Mouse (Mus musculus): ENCODE measurements around the gene Ripor2. TPM values are rescaled to one million over a fixed set of nuclear protein-coding genes. Genes with fewer than 3 reads are reported as not detected.

The Ripor2 gene
- polyA plus RNA-seq, 1 experiment from 2014 or later: 4.4 TPM

DNA sequence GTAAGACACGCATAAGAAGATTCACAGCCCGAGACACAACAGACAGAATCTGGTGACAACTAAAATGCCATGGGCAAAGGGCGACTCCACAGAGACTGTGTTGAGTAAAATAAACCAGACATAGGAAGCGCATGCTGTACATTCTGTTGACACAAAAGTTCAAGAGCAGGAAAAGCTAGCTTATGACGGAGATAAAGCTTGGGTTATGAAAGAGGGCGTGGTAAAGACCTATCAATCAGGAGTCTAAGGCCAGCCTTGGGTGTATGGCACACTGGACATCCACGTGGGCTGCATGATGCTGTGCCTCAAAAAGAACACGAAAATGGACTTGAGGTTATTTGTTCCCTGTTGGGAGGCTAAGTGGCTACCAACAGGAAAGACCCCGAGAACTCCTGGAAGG is 134.5 kb downstream of the Ripor2 start:
- Histone ChIP-seq H3K27ac (ENCODE audit: low read length) (no peak overlapping the region), H3K4me3 (ENCODE audit: low read depth, low read length) (no peak overlapping the region), H3K36me3 (ENCODE audit: control insufficient read depth, insufficient read depth) (no peaks in the 10 kb centered on the region), H3K4me1 (ENCODE audit: control insufficient read depth, low read depth, low read length) (no peaks in the 10 kb centered on the region; the same call in 1 of the 2 replicates), H3K9me3 (replicated peaks; ENCODE audit: control insufficient read depth, low read length) (no peaks in the 10 kb centered on the region), H3K27me3 (ENCODE audit: control insufficient read depth, insufficient read depth, low read depth, low read length) (no peaks in the 10 kb centered on the region), H3K9ac (ENCODE audit: low read depth, low read length) (no peak overlapping the region), H3K4me2 (ENCODE audit: low read depth, low read length) (no peak overlapping the region)
- WGBS (ENCODE audit: insufficient replicate concordance): 66% methylated on average over 9 of the region's 9 CpGs
- no peak for ATAC-seq (ENCODE audit: low read depth)

DNA sequence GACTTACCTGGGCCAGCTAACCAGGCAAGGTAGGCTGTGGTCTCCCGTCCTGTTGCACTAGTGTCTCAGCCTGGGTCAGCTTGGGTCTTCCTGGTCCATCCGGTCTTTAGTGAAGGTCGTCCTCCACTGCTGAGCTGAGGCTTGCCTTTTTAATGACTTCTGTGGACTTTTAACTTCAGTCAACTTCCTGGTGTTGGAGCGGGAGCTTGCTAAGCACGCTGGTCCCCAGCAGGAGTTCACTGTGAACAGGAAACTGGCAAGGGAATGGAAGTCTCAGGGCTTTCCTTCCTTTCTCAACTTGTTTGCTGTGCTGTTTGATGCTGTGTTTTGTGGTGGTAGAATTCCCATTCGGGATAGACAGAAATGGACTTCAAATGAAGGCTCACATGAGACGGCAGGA is 135.7 kb downstream of the Ripor2 start:
- 60% methylated on average over 7 of the region's 7 CpGs for WGBS (ENCODE audit: insufficient replicate concordance)
- H3K4me1 ChIP-seq (ENCODE audit: control insufficient read depth, low read depth, low read length): no peaks in the 10 kb centered on the region
- no peaks in the 10 kb centered on the region for H3K27me3 ChIP-seq (ENCODE audit: control insufficient read depth, insufficient read depth, low read depth, low read length)
- H3K27ac ChIP-seq (ENCODE audit: low read length): no peak overlapping the region
- H3K4me3 ChIP-seq (ENCODE audit: low read depth, low read length): no peak overlapping the region
- no peaks in the 10 kb centered on the region for H3K9me3 ChIP-seq (replicated peaks; ENCODE audit: control insufficient read depth, low read length)
- no peak overlapping the region for H3K4me2 ChIP-seq (ENCODE audit: low read depth, low read length)
- no peak overlapping the region for H3K9ac ChIP-seq (ENCODE audit: low read depth, low read length)
- ATAC-seq (ENCODE audit: low read depth): no peak
- no peaks in the 10 kb centered on the region for H3K36me3 ChIP-seq (ENCODE audit: control insufficient read depth, insufficient read depth)

DNA sequence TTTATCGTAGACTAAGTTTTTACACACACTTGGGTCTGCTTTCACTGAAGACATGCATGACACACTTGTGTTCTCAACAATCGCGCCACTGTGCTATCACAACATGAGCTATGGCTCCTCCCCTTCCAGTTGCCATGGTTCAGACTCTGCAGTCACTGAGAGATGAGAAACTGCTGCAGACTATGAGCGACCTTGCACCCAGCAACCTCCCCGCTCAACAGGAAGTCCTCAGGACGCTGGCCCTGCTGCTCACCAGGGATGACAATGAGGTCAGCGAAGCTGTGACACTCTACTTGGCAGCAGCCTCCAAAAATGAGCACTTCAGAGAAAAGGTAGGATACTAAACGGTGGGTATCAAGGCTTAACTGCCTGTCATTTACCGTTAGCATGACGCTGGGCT is 139.5 kb downstream of the Ripor2 start:
- no peak overlapping the region for H3K4me3 ChIP-seq (ENCODE audit: low read depth, low read length)
- H3K9ac ChIP-seq (ENCODE audit: low read depth, low read length): no peak overlapping the region
- ATAC-seq (ENCODE audit: low read depth): no peak
- H3K27me3 ChIP-seq (ENCODE audit: control insufficient read depth, insufficient read depth, low read depth, low read length): no peaks in the 10 kb centered on the region
- H3K9me3 ChIP-seq (replicated peaks; ENCODE audit: control insufficient read depth, low read length): no peaks in the 10 kb centered on the region
- no peaks in the 10 kb centered on the region for H3K4me1 ChIP-seq (ENCODE audit: control insufficient read depth, low read depth, low read length)
- H3K4me2 ChIP-seq (ENCODE audit: low read depth, low read length): no peak overlapping the region
- no peak overlapping the region for H3K27ac ChIP-seq (ENCODE audit: low read length)
- H3K36me3 ChIP-seq (ENCODE audit: control insufficient read depth, insufficient read depth): no peaks in the 10 kb centered on the region; the same call in 1 of the 2 replicates
- 79% methylated on average over 10 of the region's 10 CpGs for WGBS (ENCODE audit: insufficient replicate concordance)

DNA sequence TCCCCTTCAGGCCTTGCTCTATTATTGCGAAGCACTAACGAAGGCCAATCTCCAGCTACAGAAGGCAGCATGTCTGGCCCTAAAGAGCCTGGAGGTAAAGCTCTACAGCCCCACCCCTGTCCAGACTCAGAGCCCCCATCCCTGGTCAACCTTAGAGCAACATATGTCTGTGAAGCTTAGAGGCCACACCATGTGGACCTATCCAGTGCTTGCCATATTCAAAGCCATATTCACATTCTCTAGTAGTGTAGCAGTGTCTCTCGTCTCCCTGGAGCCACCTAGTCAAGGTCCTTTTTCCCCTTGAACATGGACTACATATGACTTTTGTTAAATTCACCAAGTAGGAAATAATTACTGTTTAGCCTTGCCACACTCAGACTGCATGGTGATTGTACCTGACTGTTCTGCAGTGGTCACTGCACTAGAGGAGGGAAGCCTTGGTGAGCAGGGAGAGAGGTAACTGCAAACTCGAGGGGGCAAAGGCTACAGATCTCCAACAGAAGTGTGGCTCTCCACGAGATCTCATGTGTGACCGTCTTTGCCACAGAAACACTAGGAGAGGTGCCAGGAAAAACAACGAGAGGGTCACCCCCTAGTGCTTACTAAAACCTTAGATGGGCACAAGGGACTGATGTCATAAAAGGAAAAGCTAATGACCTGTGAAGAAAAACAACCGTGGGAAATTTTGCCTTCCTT is 141.9 kb downstream of the Ripor2 start:
- ATAC-seq (ENCODE audit: low read depth): no peak
- H3K4me2 ChIP-seq (ENCODE audit: low read depth, low read length): no peak overlapping the region
- no peak overlapping the region for H3K4me3 ChIP-seq (ENCODE audit: low read depth, low read length)
- no peaks in the 10 kb centered on the region; the same call in 1 of the 2 replicates for H3K36me3 ChIP-seq (ENCODE audit: control insufficient read depth, insufficient read depth)
- no peaks in the 10 kb centered on the region for H3K4me1 ChIP-seq (ENCODE audit: control insufficient read depth, low read depth, low read length)
- H3K9ac ChIP-seq (ENCODE audit: low read depth, low read length): no peak overlapping the region
- 64% methylated on average over 8 of the region's 8 CpGs for WGBS (ENCODE audit: insufficient replicate concordance)
- no peak overlapping the region for H3K27ac ChIP-seq (ENCODE audit: low read length)
- H3K27me3 ChIP-seq (ENCODE audit: control insufficient read depth, insufficient read depth, low read depth, low read length): no peaks in the 10 kb centered on the region
- no peaks in the 10 kb centered on the region for H3K9me3 ChIP-seq (replicated peaks; ENCODE audit: control insufficient read depth, low read length)

DNA sequence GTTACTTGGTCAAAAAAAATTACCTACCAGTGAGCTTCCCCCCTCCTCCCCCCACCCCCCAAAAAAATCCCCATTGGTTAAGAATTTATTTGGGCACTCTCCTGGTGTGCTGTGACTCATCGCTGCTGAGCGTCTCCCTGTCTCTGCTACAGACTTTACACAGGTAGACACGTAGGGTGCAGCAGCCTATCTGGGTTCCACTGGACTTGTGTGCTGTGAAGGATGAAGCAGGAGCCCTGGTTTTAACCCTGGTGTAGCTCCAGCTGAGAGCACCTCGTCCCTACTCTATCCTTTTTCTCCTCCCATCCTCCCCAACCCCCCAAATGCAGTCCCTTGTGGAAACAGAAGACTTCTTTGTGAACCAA is 142.4 kb downstream of the Ripor2 start:
- H3K9ac ChIP-seq (ENCODE audit: low read depth, low read length): no peak overlapping the region
- no peak overlapping the region for H3K4me2 ChIP-seq (ENCODE audit: low read depth, low read length)
- WGBS (ENCODE audit: insufficient replicate concordance): 66% methylated on average over 4 of the region's 4 CpGs
- H3K9me3 ChIP-seq (replicated peaks; ENCODE audit: control insufficient read depth, low read length): no peaks in the 10 kb centered on the region
- no peak for ATAC-seq (ENCODE audit: low read depth)
- H3K36me3 ChIP-seq (ENCODE audit: control insufficient read depth, insufficient read depth): no peaks in the 10 kb centered on the region; the same call in 1 of the 2 replicates
- H3K27ac ChIP-seq (ENCODE audit: low read length): no peak overlapping the region
- H3K4me1 ChIP-seq (ENCODE audit: control insufficient read depth, low read depth, low read length): no peaks in the 10 kb centered on the region
- H3K4me3 ChIP-seq (ENCODE audit: low read depth, low read length): no peak overlapping the region
- no peaks in the 10 kb centered on the region for H3K27me3 ChIP-seq (ENCODE audit: control insufficient read depth, insufficient read depth, low read depth, low read length)

DNA sequence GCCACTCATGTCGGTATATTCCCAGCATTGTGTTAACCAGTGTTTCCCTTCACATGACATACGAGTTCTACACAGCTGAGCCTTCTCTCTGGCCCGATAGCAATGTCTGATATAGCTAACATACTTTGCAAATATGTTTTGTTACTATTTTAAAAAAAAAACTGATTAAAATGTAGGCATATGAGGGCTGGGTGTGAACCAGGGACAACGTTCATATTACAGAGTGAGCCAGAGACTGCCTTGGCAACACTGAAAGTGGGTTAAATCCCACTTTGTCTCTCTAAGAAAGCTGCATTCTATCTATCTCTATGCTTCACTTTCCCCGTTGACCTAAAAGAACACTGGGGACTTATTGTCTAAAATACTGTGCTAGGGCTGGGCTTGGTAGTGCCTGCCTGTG is 147.1 kb downstream of the Ripor2 start:
- no peak overlapping the region for H3K27ac ChIP-seq (ENCODE audit: low read length)
- no peak overlapping the region for H3K9ac ChIP-seq (ENCODE audit: low read depth, low read length)
- no peaks in the 10 kb centered on the region for H3K36me3 ChIP-seq (ENCODE audit: control insufficient read depth, insufficient read depth)
- 77% methylated on average over 5 of the region's 5 CpGs for WGBS (ENCODE audit: insufficient replicate concordance)
- ATAC-seq (ENCODE audit: low read depth): no peak
- H3K27me3 ChIP-seq (ENCODE audit: control insufficient read depth, insufficient read depth, low read depth, low read length): no peaks in the 10 kb centered on the region
- H3K4me3 ChIP-seq (ENCODE audit: low read depth, low read length): no peak overlapping the region
- H3K4me1 ChIP-seq (ENCODE audit: control insufficient read depth, low read depth, low read length): no peaks in the 10 kb centered on the region
- H3K9me3 ChIP-seq (replicated peaks; ENCODE audit: control insufficient read depth, low read length): no peaks in the 10 kb centered on the region
- no peak overlapping the region for H3K4me2 ChIP-seq (ENCODE audit: low read depth, low read length)

DNA sequence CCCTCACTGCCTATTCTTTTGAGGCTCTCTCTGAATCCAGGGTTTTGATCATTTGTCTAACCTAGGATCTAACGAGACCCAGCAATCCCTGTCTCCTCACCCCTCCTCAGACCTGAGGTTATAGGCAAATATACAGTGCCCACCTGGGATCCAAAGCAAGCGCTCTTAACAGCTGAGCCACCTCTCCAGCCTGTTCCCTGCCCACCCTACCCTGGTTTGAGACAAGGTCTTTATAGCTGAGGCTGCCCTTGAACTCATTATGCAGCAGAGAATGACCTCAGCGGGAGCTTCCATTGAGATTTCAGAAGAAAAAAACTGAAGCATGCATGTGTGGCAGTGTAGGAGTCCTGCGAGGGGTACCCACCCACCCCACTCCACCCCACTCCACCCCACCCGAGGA is 152.5 kb downstream of the Ripor2 start:
- WGBS (ENCODE audit: insufficient replicate concordance): 70% methylated on average over 5 of the region's 5 CpGs
- H3K4me1 ChIP-seq (ENCODE audit: control insufficient read depth, low read depth, low read length): no peaks in the 10 kb centered on the region
- no peak overlapping the region for H3K4me2 ChIP-seq (ENCODE audit: low read depth, low read length)
- no peak for ATAC-seq (ENCODE audit: low read depth)
- H3K36me3 ChIP-seq (ENCODE audit: control insufficient read depth, insufficient read depth): no peaks in the 10 kb centered on the region
- H3K27ac ChIP-seq (ENCODE audit: low read length): no peak overlapping the region
- H3K4me3 ChIP-seq (ENCODE audit: low read depth, low read length): no peak overlapping the region
- H3K9me3 ChIP-seq (replicated peaks; ENCODE audit: control insufficient read depth, low read length): no peaks in the 10 kb centered on the region
- no peaks in the 10 kb centered on the region for H3K27me3 ChIP-seq (ENCODE audit: control insufficient read depth, insufficient read depth, low read depth, low read length)
- no peak overlapping the region for H3K9ac ChIP-seq (ENCODE audit: low read depth, low read length)

DNA sequence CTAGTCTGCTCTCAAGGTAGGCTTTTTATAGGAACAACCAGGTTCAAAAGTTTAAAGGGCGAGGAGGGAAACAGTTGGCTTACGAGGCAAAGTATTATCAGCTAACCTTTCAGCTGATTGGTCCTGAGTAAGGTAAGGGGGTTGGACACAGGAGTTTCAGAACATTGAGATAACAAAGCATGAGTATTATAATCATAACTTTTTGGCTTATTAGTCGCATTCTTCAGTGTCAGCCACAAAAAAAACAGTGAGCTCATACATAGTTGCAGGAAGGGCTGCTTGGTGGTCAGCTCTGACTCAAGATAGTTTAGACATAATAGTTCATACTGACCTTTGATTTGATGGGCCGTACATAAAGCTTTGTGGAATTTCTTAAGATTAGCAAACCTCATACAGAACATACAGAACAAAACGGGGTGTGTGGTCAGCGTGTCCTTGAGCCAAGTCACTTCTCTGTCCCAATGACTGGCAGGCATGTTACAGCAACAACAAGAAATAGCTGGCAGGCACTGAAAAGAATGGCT is 153.7 kb downstream of the Ripor2 start:
- Histone ChIP-seq H3K4me3 (ENCODE audit: low read depth, low read length) (no peak overlapping the region), H3K9me3 (replicated peaks; ENCODE audit: control insufficient read depth, low read length) (no peaks in the 10 kb centered on the region), H3K27ac (ENCODE audit: low read length) (no peak overlapping the region)

DNA sequence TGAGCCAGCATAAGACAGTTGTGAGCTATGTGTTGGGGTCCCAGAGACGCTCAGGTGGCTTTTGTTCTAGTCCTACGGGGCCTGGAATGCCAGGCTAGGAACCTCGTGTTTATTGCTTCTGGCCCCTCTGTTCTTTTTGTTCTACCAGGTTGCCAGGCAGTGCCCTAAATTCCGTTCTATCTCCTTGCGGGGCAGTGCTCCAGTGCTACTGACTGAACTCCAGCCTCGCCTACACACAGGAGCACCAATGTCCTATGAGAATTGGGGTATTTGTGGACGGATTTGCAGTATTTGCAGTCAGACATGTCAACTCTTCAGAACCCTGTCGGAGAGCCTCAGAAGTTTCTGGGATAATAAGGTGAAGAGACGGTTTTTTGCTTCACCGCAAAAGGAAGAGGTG is 159.0 kb downstream of the Ripor2 start, which contains the start of gene Armh2:
TSS of gene Armh2 (plus strand) at position 205 of the 400 bp plus-strand sequence.
- WGBS (ENCODE audit: insufficient replicate concordance): 81% methylated on average over 10 of the region's 10 CpGs

More for the DNA sequence above, 153.7 kb downstream of the Ripor2 start:
- no peaks in the 10 kb centered on the region for H3K27me3 ChIP-seq (ENCODE audit: control insufficient read depth, insufficient read depth, low read depth, low read length)
- ATAC-seq (ENCODE audit: low read depth): no peak
- H3K4me2 ChIP-seq (ENCODE audit: low read depth, low read length): no peak overlapping the region
- 67% methylated on average over 6 of the region's 6 CpGs for WGBS (ENCODE audit: insufficient replicate concordance)
- no peaks in the 10 kb centered on the region for H3K4me1 ChIP-seq (ENCODE audit: control insufficient read depth, low read depth, low read length)
- H3K9ac ChIP-seq (ENCODE audit: low read depth, low read length): no peak overlapping the region
- no peaks in the 10 kb centered on the region for H3K36me3 ChIP-seq (ENCODE audit: control insufficient read depth, insufficient read depth)

More for the DNA sequence above, 159.0 kb downstream of the Ripor2 start, which contains the start of gene Armh2:
- H3K4me3 ChIP-seq (ENCODE audit: low read depth, low read length): no peak within 1 kb of the TSS
- H3K36me3 ChIP-seq (ENCODE audit: control insufficient read depth, insufficient read depth): no peaks in the 10 kb centered on the region
- H3K27ac ChIP-seq (ENCODE audit: low read length): no peak within 1 kb of the TSS
- no peak for ATAC-seq (ENCODE audit: low read depth)
- no peaks in the 10 kb centered on the region for H3K4me1 ChIP-seq (ENCODE audit: control insufficient read depth, low read depth, low read length)
- no peak within 1 kb of the TSS for H3K4me2 ChIP-seq (ENCODE audit: low read depth, low read length)
- no peak within 1 kb of the TSS for H3K9ac ChIP-seq (ENCODE audit: low read depth, low read length)
- no peaks in the 10 kb centered on the region for H3K27me3 ChIP-seq (ENCODE audit: control insufficient read depth, insufficient read depth, low read depth, low read length)
- no peaks in the 10 kb centered on the region for H3K9me3 ChIP-seq (replicated peaks; ENCODE audit: control insufficient read depth, low read length)
